24 mouse cellular contexts compared by ENCODE assay signal in the genomic region with DNA sequence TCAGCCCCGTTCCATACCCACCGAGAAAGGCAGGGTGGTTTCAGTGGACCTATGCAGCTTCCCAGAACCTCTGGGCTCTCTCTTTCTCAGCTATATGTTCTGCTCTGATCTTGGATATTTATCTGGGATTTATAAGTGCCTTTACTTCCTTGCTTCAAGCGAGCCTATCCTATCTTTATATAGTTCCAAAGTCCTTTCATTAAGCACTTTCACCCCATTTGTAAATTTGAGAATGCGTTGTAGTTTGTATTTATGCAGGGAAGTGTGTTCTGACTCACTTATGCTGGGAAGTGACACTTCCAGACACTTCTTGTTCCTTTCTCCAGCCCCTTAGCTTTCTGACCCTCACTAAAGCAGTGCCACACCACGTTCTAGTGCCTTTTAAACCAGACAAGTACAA. TPM values are rescaled to one million over a fixed set of nuclear protein-coding genes. Genes with fewer than 3 reads are reported as not detected.
"Had no signal": no experiment of that assay in that cellular context is flagged by ENCODE, and none has a peak within 500 bp of the region (broad histone marks: within the 10 kb centered on the region; RNA-seq: fewer than 3 reads in every experiment).

A gene (minus strand): TSS at position 101 of the 400 bp plus-strand sequence.

- H3K27ac ChIP-seq: kidney, postnatal 0 days; limb, embryonic 10.5 days; limb, embryonic 13.5 days; liver, embryonic 12.5 days; liver, embryonic 15.5 days; midbrain, embryonic 10.5 days; midbrain, embryonic 13.5 days; neural tube, embryonic 13.5 days; stomach, embryonic 15.5 days had no signal

- H3K4me3 ChIP-seq: limb, embryonic 10.5 days; limb, embryonic 13.5 days; liver, embryonic 12.5 days; liver, embryonic 15.5 days; megakaryocyte, embryonic 14.5 days; midbrain, embryonic 10.5 days; midbrain, embryonic 13.5 days; myocyte; neural tube, embryonic 13.5 days; stomach, embryonic 15.5 days had no signal

- ATAC-seq: liver, embryonic 12.5 days; midbrain, embryonic 13.5 days; midbrain, embryonic 16.5 days had no signal

- H3K9me3 ChIP-seq: limb, embryonic 10.5 days; limb, embryonic 13.5 days; liver, embryonic 12.5 days; liver, embryonic 15.5 days; megakaryocyte, embryonic 14.5 days; midbrain, embryonic 10.5 days; midbrain, embryonic 13.5 days; neural tube, embryonic 13.5 days; stomach, embryonic 15.5 days had no signal

- H3K9ac ChIP-seq: limb, embryonic 13.5 days; liver, embryonic 12.5 days; liver, embryonic 15.5 days; midbrain, embryonic 13.5 days; neural tube, embryonic 13.5 days; stomach, embryonic 15.5 days had no signal

- H3K4me1 ChIP-seq: limb, embryonic 10.5 days; liver, embryonic 12.5 days; megakaryocyte, embryonic 14.5 days; midbrain, embryonic 10.5 days; midbrain, embryonic 13.5 days; neural tube, embryonic 13.5 days; stomach, embryonic 15.5 days had no signal

- H3K27me3 ChIP-seq: limb, embryonic 13.5 days; liver, embryonic 12.5 days; liver, embryonic 15.5 days; megakaryocyte, embryonic 14.5 days; midbrain, embryonic 13.5 days; neural tube, embryonic 13.5 days; stomach, embryonic 15.5 days had no signal

- DNase-seq: kidney, adult 2 months; kidney, postnatal 36 days; liver; lung, adult 18-20 months; lung, postnatal 14 days; lung, postnatal 4 days; retina, postnatal 1 day; thymus, adult 18-20 months; thymus, postnatal 4 days had no signal

- H3K36me3 ChIP-seq: limb, embryonic 10.5 days; limb, embryonic 13.5 days; liver, embryonic 12.5 days; liver, embryonic 15.5 days; midbrain, embryonic 10.5 days; midbrain, embryonic 13.5 days; neural tube, embryonic 13.5 days; stomach, embryonic 15.5 days had no signal

- H3K4me2 ChIP-seq: limb, embryonic 13.5 days; liver, embryonic 12.5 days; liver, embryonic 15.5 days; midbrain, embryonic 13.5 days; neural tube, embryonic 13.5 days; stomach, embryonic 15.5 days had no signal

RNA-seq across cellular contexts. Expression of the gene that starts here (rescaled TPM):
- polyA plus RNA-seq: kidney, adult 2 months; kidney, embryonic 14.5 days; kidney, postnatal 0 days; limb, embryonic 10.5 days; limb, embryonic 13.5 days; liver, embryonic 12.5 days; liver, embryonic 15.5 days; lung, embryonic 16.5 days; midbrain, embryonic 10.5 days; midbrain, embryonic 13.5 days; midbrain, embryonic 16.5 days; myocyte; neural tube, embryonic 13.5 days; stomach, embryonic 15.5 days; testis, adult 2 months had no signal
